Mouse (Mus musculus): Measurements from ENCODE around the gene Arrb1. TPM values are rescaled to one million over a fixed set of nuclear protein-coding genes. Genes with fewer than 3 reads are reported as not detected.
A peak's percentile ranks its signal among the peaks of the same experiment; 100 is the strongest.

Gene Arrb1
- total RNA-seq, 2 experiments from 2014 or later = 177 to 179 TPM

DNA sequence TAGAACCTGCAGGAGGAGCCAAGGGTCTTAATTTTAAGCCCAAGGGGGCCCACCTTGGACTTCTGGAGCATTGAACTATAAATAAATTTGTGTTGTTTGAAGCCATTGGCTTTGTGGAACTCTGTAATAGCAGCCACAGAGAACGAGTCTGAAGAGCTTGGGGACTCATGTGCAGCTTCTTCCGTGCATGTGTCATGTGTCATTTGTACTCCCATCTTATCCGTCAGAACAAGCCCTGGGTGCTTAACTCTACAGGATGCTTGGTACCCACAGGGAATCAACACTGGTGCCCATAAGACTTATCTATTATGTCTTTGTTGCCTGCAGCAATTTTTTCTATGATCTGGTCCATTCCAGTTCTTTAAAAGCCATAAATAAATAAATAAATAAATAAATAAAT, 43.0 kb downstream of the Arrb1 start:
- no peak for DNase-seq (ENCODE audit: low spot score in 2 of 2)

DNA sequence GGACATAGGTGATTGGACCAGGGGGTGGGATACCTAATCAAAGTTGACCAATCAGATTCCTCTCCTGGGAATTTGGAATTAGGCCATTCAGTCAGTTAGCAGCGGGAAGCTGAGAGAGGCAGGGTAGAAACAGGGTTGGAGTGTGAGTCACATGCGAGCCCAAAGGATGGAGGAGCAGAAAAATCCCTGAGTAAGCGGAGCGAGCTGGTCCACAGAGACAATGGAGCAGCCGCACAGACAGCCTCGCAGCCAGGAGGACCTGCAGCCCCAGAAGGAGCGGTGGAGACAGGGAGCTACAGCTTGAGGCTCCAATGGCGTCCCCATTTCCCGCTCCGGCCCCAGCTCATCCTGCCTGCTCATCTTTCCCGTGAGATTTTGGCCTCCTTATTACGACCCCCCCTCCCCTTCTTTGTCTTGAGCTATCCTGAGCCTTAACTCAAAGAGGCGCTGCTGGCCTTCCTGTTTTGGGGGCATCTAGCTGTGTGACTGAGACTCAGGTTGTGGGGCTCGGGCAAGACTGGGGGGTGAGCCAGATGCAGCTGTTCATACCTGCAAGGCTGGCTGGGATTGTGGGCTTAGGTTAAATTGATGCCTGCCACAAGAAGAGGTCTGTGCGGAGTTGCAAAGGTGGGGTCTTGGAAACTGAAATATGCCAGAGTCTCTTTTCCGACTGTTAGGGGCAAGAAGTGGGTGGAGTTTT, 44.4 kb downstream of the Arrb1 start:
- peak; percentile 56 to 61 for DNase-seq (ENCODE audit: low spot score in 2 of 2)

DNA sequence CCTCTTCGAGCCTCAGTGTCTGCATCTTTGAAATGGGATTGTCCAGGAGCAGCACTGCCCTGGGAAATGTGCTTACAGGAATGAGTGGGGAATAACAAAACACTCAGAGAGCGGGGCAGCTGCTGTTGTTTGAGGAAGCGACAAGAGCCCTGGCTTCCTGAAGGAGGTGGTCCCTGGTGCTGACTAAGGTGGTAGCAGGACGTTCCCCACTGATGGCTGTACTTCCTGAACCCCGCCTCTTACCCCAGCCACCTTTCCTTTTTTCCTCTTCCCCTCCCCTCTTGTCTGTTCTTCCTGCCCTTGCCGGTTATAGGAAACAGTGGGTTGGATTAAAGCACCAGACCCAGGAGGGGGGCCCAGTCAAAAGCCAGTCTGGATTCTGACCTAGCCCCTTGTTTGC, 45.0 kb downstream of the Arrb1 start:
- no peak for DNase-seq (ENCODE audit: low spot score in 2 of 2)

DNA sequence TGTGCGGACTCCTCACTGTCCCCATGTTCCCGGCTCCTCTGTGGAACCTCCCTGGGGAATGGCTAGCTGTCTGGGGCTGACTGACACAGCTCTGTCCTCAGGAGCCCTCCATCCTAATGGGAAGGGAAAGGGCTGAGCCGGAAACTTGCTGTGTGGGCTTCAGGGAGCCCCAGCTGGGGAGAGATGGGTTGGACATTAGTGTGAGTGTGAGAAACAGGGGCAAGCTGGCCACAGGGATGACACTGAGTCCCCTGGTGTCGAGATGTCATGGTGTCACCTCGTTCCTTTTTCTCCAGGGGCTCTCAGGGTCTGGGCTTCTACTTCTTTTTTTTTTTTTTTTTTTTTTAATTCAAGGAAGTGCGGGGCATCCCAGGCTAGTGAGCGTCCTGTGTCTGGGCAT, 47.0 kb downstream of the Arrb1 start:
- DNase-seq (ENCODE audit: low spot score in 2 of 2) = no peak

DNA sequence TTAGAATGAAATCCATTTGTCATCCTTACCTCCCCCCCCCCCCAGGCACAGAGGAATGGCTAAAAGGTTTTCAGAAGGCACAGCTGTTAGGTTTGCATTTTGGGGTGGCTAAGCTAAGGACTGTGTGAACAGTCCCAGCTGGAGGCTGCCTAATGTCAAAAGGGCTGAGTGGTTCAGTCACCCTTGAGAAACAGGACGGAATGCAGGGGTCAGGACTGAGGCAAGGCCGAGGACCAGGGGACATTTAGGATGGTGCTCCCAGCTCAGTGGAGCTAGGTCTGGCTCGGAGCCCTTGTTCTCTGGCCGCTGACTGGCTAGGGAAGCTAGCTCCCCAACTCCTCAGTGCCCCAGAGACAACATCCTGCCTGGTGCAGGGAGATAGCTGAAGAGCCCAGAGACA, 47.6 kb downstream of the Arrb1 start:
- DNase-seq (ENCODE audit: low spot score in 2 of 2) = no peak

DNA sequence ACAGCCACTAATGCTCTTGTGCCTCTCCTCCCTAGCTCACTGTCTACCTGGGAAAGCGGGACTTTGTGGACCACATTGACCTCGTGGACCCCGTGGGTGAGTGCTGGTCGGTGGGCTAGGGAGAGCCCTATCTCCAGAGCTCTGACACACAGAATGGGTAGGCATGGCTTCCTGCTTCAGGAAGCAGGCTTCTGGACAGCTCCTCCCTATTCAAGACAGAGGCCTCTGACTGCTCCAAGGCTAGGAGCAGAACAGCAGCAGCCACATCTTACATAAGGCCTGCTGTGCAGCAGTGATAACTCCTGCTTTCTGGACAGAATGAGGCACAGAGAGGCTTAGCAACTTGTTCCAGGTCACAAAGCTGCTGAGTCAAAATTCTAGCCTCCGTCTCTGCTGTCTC, 48.4 kb downstream of the Arrb1 start:
- no peak for DNase-seq (ENCODE audit: low spot score in 2 of 2)

DNA sequence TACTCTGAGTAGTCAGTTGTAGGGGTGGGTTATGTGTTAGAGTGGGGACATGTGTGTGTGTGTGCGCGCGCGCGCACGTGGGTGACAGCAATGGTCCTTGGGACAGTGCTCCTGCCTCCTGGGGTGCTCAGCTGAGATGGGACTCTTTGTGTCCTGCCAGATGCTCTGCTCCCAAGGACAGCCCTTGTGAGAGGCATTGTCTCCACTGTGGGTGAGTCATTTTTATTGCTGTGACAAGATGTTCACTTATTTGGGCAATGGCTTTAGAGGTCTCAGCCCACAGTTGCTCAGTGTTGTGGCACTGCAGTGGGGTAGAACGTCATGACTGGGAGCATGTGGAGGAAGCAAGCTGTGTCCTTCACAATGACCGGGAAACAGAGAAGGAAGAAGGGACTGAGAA, 50.7 kb downstream of the Arrb1 start:
- no peak for DNase-seq (ENCODE audit: low spot score in 2 of 2)

DNA sequence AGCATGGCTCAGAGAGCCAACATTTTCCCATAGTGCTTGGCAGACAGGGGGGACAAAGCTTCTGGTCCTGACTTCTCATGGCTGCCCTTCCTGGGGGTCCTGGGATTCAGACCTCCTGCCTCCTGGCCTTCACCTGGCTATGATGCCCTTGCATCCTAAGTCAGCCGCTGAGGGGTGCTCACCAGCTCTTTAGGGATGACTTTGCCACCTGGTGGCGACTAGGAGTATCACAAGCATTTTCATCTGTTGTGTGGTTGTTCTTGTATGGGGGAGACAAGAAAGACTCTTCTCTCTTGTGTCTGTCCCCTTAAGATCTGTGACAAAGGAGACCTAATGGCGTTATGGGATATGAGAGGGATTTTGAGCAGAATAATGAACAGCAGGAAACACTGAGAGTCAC, 54.8 kb downstream of the Arrb1 start:
- DNase-seq (ENCODE audit: low spot score in 2 of 2) = peak; percentile 73 to 74

DNA sequence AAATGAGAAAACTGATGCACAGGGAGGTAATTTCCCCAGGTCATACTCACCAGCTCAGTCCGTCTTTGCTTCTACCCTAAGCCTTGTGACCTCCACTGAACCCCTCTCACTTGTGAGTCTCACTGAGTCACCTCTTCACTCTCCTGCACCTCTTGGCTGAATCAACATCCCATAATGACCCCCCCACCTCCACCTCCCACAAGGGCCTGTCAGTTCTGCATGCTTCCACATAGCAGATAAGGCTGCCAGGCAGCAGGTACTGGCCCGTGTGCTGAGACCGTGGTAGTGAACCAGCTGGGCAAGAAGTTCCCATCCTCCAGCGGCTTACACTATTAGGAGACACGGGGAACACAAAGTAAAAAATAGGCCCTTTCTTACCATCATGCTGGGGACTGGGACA, 55.4 kb downstream of the Arrb1 start:
- DNase-seq (ENCODE audit: low spot score in 2 of 2) = no peak

DNA sequence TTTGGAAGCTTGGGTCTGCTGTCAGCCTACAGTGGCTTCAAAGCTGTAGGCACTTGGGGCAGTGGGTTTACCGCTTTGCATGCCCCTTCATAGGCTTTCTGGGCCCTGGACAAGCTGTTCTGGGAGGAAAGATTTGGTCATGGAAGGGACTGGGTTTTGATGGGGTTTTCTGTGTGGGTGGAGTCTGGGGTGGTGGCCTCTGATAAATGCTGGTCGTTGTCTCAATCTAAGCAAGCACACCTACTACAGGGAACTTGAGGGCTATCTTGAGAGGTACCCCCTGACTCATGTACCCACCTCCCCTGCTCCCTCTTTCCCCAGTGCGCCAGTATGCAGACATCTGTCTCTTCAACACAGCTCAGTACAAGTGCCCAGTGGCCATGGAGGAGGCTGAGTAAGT, 57.4 kb downstream of the Arrb1 start:
- no peak for DNase-seq (ENCODE audit: low spot score in 2 of 2)

DNA sequence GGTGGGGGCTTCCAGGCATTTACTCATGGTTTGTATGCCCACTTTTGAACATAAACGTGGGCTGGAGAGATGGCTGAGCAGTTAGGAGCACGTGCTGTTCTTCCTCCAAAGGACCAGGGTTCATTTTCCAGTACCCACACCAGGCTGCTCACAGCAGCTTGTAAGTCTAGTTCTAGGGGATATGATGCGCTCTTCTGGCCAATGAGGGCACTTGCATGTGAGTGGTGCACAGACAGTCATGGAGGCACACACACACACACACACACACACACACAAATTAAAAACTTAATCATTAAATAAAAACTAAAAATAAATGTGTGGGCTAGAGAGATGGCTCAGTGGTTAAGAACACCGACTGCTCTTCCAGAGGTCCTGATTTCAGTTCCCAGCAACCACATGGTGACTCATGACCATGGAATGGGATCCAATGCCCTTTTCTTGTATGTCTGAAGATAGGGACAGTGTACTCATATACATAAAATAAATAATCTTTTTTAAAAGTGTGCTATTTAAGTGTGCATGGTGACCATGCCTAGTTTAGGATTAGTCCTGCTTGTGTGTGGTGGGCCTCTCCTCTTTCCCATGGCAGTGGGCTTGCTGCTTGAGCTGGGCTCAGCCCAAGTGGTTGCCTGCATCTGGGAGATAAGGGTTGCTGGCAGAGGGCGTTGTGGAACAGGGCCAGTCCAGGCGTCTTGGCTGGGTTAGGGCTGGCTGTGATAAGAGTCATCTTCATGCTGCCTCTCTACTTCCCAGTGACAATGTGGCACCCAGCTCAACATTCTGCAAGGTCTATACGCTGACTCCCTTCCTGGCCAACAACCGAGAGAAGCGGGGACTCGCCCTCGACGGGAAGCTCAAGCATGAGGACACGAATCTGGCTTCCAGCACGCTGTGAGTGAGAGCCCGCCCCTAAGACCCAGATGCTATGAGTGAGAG, 58.9 kb downstream of the Arrb1 start:
- no peak for DNase-seq (ENCODE audit: low spot score in 2 of 2)

DNA sequence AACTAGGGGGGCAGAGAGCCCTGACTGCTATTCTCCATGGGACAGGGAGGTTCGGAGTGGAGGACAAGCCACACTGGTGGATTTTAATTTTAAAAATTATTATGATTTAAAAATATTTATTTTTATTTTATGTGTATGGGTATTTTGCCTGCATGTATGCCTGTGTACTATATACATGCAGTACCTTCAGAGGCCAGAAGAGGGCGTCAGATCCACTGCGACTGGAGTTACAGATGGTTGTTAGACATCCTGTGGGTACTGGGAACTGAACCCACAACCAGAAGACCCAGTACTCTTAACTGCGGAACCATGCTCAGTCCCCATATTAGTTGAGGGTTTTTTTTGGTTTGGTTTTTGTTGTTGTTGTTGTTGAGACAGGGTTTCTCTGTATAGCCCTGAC, 63.5 kb downstream of the Arrb1 start:
- DNase-seq (ENCODE audit: low spot score in 2 of 2) = no peak

DNA sequence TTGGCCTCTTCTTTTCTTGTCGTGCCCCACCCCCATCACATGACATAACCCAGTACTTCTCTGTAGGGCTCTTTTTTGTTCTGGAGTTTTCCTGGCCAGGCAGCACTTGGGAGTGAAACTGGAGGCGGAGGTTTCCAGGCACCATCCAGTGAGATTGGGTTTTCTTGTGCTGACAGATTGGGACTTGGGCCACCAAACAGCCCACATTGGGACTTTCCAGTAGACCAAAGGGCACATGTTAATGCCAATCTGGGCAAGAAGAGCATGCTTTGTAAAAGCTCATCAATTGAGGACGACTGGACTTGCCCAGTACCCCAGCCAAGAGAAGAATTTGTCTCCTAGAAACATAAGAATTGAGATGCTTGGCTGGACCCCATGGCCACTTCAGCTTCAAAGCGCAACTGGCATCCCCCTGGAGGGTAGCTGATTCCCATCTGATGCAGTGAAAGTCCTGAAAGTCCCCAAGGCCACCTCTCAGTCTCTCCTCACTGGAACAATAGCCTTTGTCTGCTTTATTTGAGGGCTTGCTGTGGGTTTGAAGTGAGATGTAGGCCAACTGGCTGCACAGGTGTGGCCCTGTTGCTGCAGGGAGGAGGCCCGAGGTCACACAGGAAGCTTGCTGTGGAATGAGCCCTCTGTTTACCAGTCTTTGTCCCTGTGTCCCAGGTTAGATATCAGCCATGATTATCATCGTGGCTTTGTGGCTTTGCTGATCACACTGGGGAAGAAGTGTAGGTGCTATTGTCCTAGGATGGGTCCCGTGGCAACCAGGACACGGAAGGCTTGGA, 68.8 kb downstream of the Arrb1 start:
- no peak for DNase-seq (ENCODE audit: low spot score in 2 of 2)

DNA sequence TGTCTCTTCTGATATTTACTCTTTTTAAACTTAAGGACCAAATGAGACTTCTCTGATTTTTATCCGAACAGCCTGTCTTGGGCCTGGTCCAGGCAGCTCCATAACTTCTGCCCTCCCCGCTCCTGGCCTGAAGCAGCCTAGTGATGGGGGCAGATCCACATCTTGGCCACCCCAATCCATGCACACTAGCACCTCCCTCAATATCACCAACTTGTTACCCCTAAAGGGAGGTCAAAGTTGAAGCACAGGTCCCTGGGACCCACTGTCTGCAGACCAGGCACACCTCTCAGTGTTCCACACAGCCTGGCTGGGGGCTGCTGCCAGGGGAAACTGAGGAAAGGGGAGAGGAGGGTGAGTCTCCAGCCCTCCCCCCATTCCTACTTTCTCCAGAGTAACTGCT, 69.8 kb downstream of the Arrb1 start:
- DNase-seq (ENCODE audit: low spot score in 2 of 2) = no peak

DNA sequence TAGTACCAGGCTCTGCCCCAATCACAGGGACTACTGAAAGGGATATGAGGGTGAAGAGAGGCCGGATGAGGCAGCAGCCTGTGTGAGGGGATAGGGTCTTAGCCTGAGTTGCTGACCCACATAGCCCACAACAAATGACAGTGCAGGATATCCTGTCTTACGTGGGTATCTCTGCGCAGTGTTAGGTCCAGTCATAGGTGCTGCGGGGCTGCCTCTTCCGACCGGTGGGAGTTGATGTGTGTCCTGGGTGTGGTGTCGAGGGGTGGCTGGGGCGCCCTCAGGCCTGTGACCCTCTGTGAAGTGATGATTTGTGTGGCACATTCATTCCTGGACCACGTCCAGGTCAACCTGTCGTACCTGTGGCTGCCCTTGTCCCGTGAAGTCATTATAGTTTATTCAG, 71.0 kb downstream of the Arrb1 start:
- DNase-seq (ENCODE audit: low spot score in 2 of 2) = no peak

DNA sequence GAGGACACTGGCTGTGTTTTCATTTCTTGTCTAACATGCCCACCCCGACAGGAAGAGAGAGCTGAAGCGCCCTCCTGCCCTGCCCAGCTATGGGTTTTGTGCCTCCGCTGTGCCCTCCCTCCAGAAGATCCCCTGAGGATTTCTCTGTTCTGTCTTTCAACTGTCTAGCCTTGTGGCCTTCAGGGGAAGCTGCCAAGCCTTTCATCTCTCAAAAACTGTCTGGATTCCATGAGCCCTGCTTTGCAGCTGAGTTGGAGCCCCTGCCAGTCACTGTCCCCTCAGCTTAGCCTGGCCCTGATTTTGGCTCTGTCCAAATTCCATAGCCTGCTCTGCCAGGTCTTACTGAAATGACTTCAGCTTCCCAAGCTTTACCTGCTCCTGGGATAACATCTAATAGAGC, 71.5 kb downstream of the Arrb1 start:
- DNase-seq (ENCODE audit: low spot score in 2 of 2) = no peak

DNA sequence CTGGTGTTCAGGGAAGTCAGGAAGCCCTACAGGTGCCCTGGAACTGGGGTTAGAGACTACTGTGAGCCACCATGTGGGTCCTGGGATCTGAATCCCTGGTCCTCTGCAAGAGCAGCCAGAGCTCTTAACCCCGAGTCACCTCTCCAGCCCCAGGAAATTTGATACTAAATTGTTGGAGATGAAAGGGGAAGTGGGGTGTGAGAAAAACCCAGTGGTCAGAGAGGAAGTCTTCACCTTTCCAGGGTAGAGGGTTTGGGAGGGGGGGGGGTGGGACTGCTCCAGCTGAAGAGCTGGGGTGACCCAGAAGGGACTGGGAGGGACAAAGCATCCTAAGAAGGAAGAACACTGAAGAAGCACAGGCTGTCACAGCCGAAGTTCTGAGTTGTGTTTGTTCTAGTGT, 72.4 kb downstream of the Arrb1 start:
- no peak for DNase-seq (ENCODE audit: low spot score in 2 of 2)

DNA sequence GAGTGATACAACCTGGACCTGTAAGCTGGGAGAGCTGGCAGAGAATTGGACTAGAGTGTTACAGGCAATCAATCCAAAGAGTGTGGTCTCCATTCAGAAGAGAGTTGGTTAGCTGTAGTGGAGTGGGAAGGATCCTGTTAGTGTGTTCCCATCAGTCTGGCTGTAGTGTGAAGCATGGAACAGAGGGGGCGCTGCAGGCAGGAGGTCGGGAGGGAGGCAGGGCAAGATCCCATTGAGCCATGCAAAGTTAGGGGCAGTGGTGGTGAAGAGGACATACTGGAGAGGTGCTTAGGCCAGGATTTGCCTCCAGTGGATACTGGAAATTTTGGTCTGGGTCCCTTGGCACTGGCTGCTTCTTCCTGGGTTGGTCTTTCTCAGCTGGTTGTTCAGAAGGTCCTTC, 83.0 kb downstream of the Arrb1 start:
- DNase-seq (ENCODE audit: low spot score in 2 of 2) = no peak

DNA sequence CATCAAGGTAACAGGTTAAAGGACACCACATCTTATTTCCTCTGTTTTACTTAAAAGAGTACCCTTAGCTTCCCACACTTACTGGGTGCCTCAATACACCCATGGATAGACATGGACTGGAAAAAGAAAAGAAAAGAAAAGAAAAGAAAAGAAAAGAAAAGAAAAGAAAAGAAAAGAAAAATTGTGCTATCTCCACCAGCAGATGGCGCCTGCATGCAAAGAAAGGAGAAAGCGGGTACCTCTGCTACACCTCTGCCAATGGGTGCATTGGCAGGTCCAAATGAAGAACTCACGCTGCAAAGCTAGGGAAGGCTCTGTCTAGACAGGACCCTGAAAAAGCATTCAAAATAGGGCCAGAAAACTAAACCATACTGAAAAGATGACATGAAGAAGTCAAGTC, 83.6 kb downstream of the Arrb1 start:
- DNase-seq (ENCODE audit: low spot score in 2 of 2) = peak; percentile 48 to 58

DNA sequence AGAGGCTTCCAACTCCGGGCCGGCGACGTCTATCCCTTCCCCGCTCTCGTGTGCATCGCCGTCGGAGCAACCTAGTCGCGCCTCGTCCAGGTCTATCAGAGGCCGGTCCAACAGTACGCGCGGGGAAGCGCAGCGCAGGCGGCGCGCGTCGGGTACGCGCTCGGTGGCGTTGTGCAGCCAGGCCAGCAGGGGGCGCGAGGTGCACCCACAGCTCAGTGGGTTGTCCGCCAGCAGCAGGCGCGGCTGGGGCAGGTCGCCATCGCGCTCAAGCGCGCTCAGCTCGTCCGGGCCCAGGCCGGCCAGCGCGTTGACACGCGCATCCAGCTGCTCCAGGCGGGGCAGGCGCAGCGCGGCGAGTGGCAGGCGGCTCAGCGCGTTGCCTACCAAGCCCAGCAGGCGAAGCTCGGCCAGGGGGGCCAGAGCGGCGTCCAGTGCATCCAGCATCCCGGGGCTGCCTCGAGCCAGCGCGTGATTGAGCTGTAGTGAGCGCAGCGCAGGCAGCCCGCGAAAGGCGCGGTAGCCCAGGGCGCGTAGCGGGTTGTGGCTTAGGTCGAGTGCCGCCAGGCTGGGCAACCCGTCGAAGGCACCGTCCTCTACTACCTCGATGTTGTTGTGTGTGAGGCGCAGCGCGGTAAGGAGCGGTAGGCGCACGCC, 90.6 kb downstream of the Arrb1 start:
- peak; percentile 87 to 90 for DNase-seq (ENCODE audit: low spot score in 2 of 2)

All from left cerebral cortex, adult 18-20 months (tissue).